Mouse (Mus musculus) neural tube, embryonic 13.5 days (tissue): Measurements from ENCODE around the gene Dock2. TPM values are rescaled to one million over a fixed set of nuclear protein-coding genes. Genes with fewer than 3 reads are reported as not detected.

Source experiments
- ATAC-seq: fragments of 200-750 bp; cut with Nextera tagmentation; 2 replicates; pipeline ENCODE4 v1.8.0; 2017; ENCODE audit warnings: low read depth, mild to moderate bottlenecking, moderate TSS enrichment, moderate library complexity
- H3K27ac ChIP-seq: fragments of 300-500 bp; sonication (generic); replicated peaks from 2 replicates; pipeline ENCODE4 v1.5.1; 2015; ENCODE audit warnings: moderate library complexity, mild to moderate bottlenecking, inconsistent platforms
- H3K27me3 ChIP-seq: fragments of 300-500 bp; sonication (generic); 2 replicates; pipeline ENCODE4 v1.6.1; 2015; ENCODE audit warnings: mild to moderate bottlenecking, inconsistent platforms
- H3K36me3 ChIP-seq: fragments of 300-500 bp; sonication (generic); 2 replicates; pipeline ENCODE4 v1.6.1; 2015; ENCODE audit warnings: mild to moderate bottlenecking, inconsistent platforms
- H3K4me1 ChIP-seq: fragments of 300-500 bp; sonication (generic); replicated peaks from 2 replicates; pipeline ENCODE4 v1.6.1; 2015; ENCODE audit warnings: inconsistent platforms
- H3K4me2 ChIP-seq: fragments of 300-500 bp; sonication (generic); 2 replicates; pipeline ENCODE4 v1.6.1; 2015; ENCODE audit warnings: inconsistent platforms, mild to moderate bottlenecking, moderate library complexity
- H3K4me3 ChIP-seq: fragments of 300-500 bp; sonication (generic); 2 replicates; pipeline ENCODE4 v1.5.1; 2015; ENCODE audit warnings: mild to moderate bottlenecking, inconsistent platforms
- H3K9ac ChIP-seq: fragments of 300-500 bp; sonication (generic); 2 replicates; pipeline ENCODE4 v1.6.1; 2015; ENCODE audit warnings: moderate library complexity, mild to moderate bottlenecking, inconsistent platforms
- H3K9me3 ChIP-seq: fragments of 300-500 bp; sonication (generic); 2 replicates; pipeline ENCODE4 v1.6.1; 2016; ENCODE audit warnings: inconsistent platforms
- WGBS: fragments of 180-500 bp; shearing (Covaris S2); methylation state at CpG from one replicate; pipeline ENCODE4 v1.1.7; 2015; 5-methylcytosine and 5-hydroxymethylcytosine counted together
- polyA plus RNA-seq: library from polyadenylated mRNA; unstranded; fragments of >200 nt; fragmentation: Nextera tagmentation; extraction: Ambion mirVana; gene quantifications from 2 replicates; pipeline ENCODE4 v1.2.1, GENCODE M21; 2015

Dock2 gene
- polyA plus RNA-seq, 1 experiment from 2014 or later: 0.80 TPM

DNA sequence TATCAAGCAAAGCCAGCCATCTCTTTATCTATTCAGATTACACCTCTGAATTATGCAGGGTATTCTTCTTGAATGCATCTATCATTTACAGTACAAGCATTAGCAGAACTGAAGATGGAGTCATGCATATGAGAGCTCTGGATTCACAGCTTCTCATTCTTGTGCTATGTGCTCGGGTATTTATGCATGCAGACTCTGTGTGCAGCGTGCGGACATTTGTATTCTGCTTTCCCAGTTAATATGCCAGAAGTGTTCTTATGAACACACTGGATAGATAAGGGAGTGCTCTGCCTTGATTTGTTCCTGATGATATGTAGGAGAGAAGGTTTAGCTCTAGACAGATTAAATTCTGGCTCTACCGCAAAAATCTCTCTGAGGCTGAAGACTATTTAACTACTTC, 333.7 kb downstream of the Dock2 start:
- WGBS: 80% methylated on average over 4 of the region's 4 CpGs
- no peak overlapping the region for H3K4me2 ChIP-seq
- no peaks in the 10 kb centered on the region for H3K4me1 ChIP-seq
- H3K9me3 ChIP-seq: no peaks in the 10 kb centered on the region
- H3K36me3 ChIP-seq: no peaks in the 10 kb centered on the region
- no peak for ATAC-seq
- no peak overlapping the region for H3K4me3 ChIP-seq
- H3K27ac ChIP-seq: no peak overlapping the region
- no peak overlapping the region for H3K9ac ChIP-seq
- no peaks in the 10 kb centered on the region for H3K27me3 ChIP-seq

- 41% methylated on average over 4 of the region's 4 CpGs for WGBS
- Histone ChIP-seq H3K36me3 (no peaks in the 10 kb centered on the region), H3K4me2 (no peak overlapping the region), H3K9me3 (no peaks in the 10 kb centered on the region), H3K27ac (no peak overlapping the region), H3K27me3 (no peaks in the 10 kb centered on the region), H3K4me3 (no peak overlapping the region), H3K9ac (no peak overlapping the region), H3K4me1 (no peaks in the 10 kb centered on the region)
- ATAC-seq: no peak
These were observed 335.8 kb downstream of the Dock2 start for GRCm38 (mm10) chr11:34447891-34448290.

GRCm38 (mm10) chr11:34438429-34438828, 345.3 kb downstream of the Dock2 start:
- no peaks in the 10 kb centered on the region for H3K36me3 ChIP-seq
- H3K9ac ChIP-seq: no peak overlapping the region
- no peak for ATAC-seq
- H3K27ac ChIP-seq: no peak overlapping the region
- no peak overlapping the region for H3K4me3 ChIP-seq
- H3K27me3 ChIP-seq: no peaks in the 10 kb centered on the region
- 70% methylated on average over 2 of the region's 2 CpGs for WGBS
- H3K9me3 ChIP-seq: no peaks in the 10 kb centered on the region
- H3K4me1 ChIP-seq: no peaks in the 10 kb centered on the region
- no peak overlapping the region for H3K4me2 ChIP-seq

GRCm38 (mm10) chr11:34437446-34437845, 346.2 kb downstream of the Dock2 start:
- 74% methylated on average over 1 of the region's 1 CpGs for WGBS
- no peak for ATAC-seq

DNA sequence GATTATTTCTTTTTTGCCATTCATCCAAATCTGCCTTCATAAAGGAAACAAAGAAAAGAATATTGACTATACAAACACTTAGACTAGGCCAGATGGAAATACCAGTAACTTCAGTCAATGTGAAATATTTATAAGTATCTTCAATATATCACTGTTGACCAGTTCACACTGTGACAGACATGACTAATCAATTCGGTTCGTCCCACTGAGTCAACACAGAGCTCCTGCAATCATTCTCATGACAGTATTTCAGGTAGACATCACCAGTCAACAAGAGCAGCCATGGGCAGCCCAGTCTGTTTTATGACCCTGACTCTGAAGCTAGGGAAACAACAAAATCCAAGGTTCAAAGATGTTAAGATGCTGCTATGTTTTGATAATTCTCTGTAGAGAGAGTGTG, 351.7 kb downstream of the Dock2 start:
- no peak overlapping the region for H3K4me3 ChIP-seq
- H3K9me3 ChIP-seq: no peaks in the 10 kb centered on the region
- WGBS: 25% methylated on average over 2 of the region's 2 CpGs
- H3K27ac ChIP-seq: no peak overlapping the region
- no peak overlapping the region for H3K4me2 ChIP-seq
- H3K36me3 ChIP-seq: no peaks in the 10 kb centered on the region
- no peaks in the 10 kb centered on the region for H3K27me3 ChIP-seq
- no peak for ATAC-seq
- H3K4me1 ChIP-seq: no peaks in the 10 kb centered on the region
- no peak overlapping the region for H3K9ac ChIP-seq

More at GRCm38 (mm10) chr11:34437446-34437845, 346.2 kb downstream of the Dock2 start:
- Histone ChIP-seq H3K4me3 (no peak overlapping the region), H3K4me1 (no peaks in the 10 kb centered on the region), H3K9ac (no peak overlapping the region), H3K36me3 (no peaks in the 10 kb centered on the region), H3K27me3 (no peaks in the 10 kb centered on the region), H3K4me2 (no peak overlapping the region), H3K27ac (no peak overlapping the region), H3K9me3 (no peaks in the 10 kb centered on the region)

DNA sequence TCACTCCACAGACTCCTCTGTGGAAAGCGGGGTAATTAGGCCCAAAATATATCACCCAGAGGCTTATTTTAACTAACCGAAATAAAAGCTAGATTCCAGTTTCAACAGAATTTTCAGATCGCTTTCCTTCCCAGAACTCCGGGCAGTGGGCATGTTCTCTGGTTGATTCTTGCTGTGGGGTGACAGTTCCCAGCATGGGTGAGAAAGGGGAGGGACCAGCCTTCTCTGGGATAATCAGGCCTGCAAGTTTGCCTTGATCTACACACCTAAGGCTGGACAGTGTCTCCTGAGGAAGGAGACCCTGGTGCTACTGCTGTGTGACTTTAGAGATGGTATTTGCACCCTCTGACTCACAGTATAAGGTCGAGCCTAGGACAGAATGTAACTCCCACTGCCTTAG, 352.3 kb downstream of the Dock2 start:
- no peak overlapping the region for H3K4me3 ChIP-seq
- 60% methylated on average over 5 of the region's 5 CpGs for WGBS
- H3K9me3 ChIP-seq: no peaks in the 10 kb centered on the region
- no peaks in the 10 kb centered on the region for H3K27me3 ChIP-seq
- H3K4me1 ChIP-seq: no peaks in the 10 kb centered on the region
- H3K36me3 ChIP-seq: no peaks in the 10 kb centered on the region
- H3K27ac ChIP-seq: no peak overlapping the region
- H3K9ac ChIP-seq: no peak overlapping the region
- no peak overlapping the region for H3K4me2 ChIP-seq
- ATAC-seq: no peak

DNA sequence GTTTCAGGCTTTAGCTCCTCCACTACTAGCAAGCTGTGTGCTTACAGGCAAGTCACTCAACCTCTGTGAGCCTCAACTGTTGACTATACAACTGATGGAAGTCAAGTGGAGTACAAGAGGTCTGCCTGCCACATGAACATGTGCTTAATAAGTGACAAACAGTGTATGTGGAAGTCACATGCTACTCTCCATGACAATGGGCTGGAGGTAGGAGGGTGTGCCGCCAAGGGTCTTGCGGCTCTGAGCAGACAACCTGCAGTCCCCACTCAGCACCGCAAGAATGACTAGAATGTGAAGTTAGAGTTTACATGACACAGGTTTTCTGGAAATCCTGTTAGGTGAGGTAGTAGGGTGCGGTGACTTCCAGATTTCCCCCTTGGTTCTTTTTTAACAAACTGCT, 352.8 kb downstream of the Dock2 start:
- no peak for ATAC-seq
- no peaks in the 10 kb centered on the region for H3K27me3 ChIP-seq
- H3K4me3 ChIP-seq: no peak overlapping the region
- H3K9me3 ChIP-seq: no peaks in the 10 kb centered on the region
- H3K36me3 ChIP-seq: no peaks in the 10 kb centered on the region
- H3K4me2 ChIP-seq: no peak overlapping the region
- 62% methylated on average over 4 of the region's 4 CpGs for WGBS
- no peaks in the 10 kb centered on the region for H3K4me1 ChIP-seq
- no peak overlapping the region for H3K9ac ChIP-seq
- H3K27ac ChIP-seq: no peak overlapping the region

GRCm38 (mm10) chr11:34427212-34427611, 356.5 kb downstream of the Dock2 start:
- Histone ChIP-seq H3K4me3 (no peak overlapping the region), H3K36me3 (no peaks in the 10 kb centered on the region), H3K27me3 (no peaks in the 10 kb centered on the region), H3K4me1 (no peaks in the 10 kb centered on the region), H3K9ac (no peak overlapping the region), H3K9me3 (no peaks in the 10 kb centered on the region), H3K27ac (no peak overlapping the region), H3K4me2 (no peak overlapping the region)
- WGBS: 92% methylated on average over 5 of the region's 5 CpGs
- ATAC-seq: no peak

GRCm38 (mm10) chr11:34424546-34424945, 359.1 kb downstream of the Dock2 start:
- H3K9me3 ChIP-seq: no peaks in the 10 kb centered on the region
- H3K4me3 ChIP-seq: no peak overlapping the region
- no peaks in the 10 kb centered on the region for H3K36me3 ChIP-seq
- WGBS: 86% methylated on average over 1 of the region's 1 CpGs
- no peaks in the 10 kb centered on the region for H3K27me3 ChIP-seq
- no peak overlapping the region for H3K27ac ChIP-seq
- no peak for ATAC-seq
- no peaks in the 10 kb centered on the region for H3K4me1 ChIP-seq
- H3K9ac ChIP-seq: no peak overlapping the region
- no peak overlapping the region for H3K4me2 ChIP-seq

DNA sequence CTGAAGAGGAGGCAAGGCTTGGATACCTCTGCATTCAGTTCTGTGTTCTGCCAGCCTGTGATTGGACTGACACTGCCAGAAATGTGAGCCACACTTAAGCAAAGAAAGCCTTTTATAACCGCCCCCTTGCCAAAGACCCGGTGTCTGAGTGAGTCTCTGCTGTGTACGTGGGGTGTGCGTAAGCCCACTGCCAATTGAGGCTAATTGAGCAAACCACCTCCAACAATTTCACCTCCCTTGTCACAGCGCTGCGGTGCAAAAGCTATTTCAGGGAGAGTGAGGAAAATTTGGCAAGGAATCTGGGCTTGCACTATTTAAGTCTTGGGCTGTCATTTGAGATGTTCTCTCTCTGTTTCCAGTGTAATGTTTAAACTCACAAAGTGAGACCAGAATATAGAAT, 362.6 kb downstream of the Dock2 start:
- no peak overlapping the region for H3K4me2 ChIP-seq
- peaks cover 24% of the 10 kb centered on the region for H3K4me1 ChIP-seq
- H3K27ac ChIP-seq: no peak overlapping the region
- H3K9me3 ChIP-seq: no peaks in the 10 kb centered on the region
- peaks cover 5% of the 10 kb centered on the region; the same call in 1 of the 2 replicates for H3K27me3 ChIP-seq
- 52% methylated on average over 6 of the region's 6 CpGs for WGBS
- H3K4me3 ChIP-seq: no peak overlapping the region
- no peaks in the 10 kb centered on the region for H3K36me3 ChIP-seq
- no peak for ATAC-seq
- H3K9ac ChIP-seq: no peak overlapping the region

- Histone ChIP-seq H3K4me2 (no peak overlapping the region), H3K27me3 (peaks cover 5% of the 10 kb centered on the region; the same call in 1 of the 2 replicates), H3K9me3 (no peaks in the 10 kb centered on the region), H3K9ac (no peak overlapping the region), H3K27ac (no peak overlapping the region), H3K36me3 (no peaks in the 10 kb centered on the region), H3K4me3 (no peak overlapping the region), H3K4me1 (peaks cover 28% of the 10 kb centered on the region)
- 64% methylated on average over 3 of the region's 3 CpGs for WGBS
- ATAC-seq: 0 out of 2 replicates have a peak, but pooled peaks have one; percentile 15
These were observed 367.1 kb downstream of the Dock2 start for GRCm38 (mm10) chr11:34416619-34416979.

DNA sequence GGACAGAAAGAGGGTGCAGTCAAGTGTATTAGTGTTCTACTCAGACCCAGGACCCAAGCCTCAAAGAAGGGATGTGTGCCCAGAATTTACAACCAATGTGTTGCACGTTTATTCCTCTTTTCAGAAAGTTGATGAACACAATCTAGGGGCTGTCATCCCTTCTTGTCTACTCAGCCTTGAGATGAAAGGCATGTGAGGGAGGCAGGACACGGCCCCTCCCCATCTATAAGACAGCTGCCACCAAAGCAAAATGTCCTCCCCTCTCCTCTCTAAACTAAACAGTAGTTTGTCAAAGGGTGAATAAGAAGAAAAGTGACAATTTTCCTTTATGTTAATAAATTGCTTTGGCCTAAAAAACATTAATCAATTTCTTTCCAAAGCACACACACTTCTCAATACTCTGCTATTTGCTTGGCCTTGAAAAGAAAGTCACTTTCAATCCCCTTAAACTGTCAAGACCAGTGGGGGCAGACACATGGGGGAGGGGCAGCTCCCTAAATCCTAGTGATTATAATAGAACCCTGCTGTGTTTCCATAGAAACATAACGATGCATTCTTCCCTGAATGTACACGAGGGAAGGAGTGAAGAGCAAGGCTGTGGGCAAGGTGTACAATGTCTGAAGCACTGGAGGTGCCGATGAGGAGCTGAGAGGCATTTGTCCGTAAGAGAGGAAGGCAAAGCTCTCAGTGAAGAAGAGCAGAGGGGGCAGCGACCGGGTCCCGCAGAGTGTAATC, 367.6 kb downstream of the Dock2 start:
- Histone ChIP-seq H3K36me3 (no peaks in the 10 kb centered on the region), H3K9ac (no peak overlapping the region), H3K27me3 (peaks cover 9% of the 10 kb centered on the region), H3K9me3 (no peaks in the 10 kb centered on the region), H3K4me1 (peaks cover 28% of the 10 kb centered on the region), H3K4me2 (no peak overlapping the region), H3K4me3 (no peak overlapping the region), H3K27ac (no peak overlapping the region)
- ATAC-seq: peak; percentile 54; the same call in 1 of the 2 replicates
- WGBS: 36% methylated on average over 9 of the region's 9 CpGs

DNA sequence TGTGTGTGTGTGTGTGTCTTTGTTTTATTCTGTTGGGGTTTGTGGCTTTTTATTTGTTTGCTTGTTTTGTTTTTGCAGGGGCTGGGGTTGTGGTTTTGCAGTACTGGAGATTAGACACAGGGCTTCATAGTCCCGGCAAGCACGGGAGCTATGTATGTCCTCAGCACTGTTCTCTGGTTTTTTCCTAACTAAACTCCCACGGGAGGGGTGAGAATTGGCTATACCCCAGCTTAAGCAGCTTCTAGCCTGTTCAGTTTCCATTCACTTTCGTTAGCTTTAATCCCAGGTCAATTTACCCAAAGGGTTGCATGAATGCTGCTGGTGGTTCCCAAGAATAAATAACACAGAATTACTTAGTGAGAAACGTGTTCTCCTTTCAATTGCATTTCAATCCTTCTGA, 376.8 kb downstream of the Dock2 start:
- Histone ChIP-seq H3K27me3 (peaks cover 19% of the 10 kb centered on the region), H3K27ac (no peak overlapping the region), H3K9ac (no peak overlapping the region), H3K4me2 (no peak overlapping the region), H3K4me1 (no peaks in the 10 kb centered on the region), H3K36me3 (no peaks in the 10 kb centered on the region), H3K4me3 (no peak overlapping the region), H3K9me3 (no peaks in the 10 kb centered on the region)
- ATAC-seq: no peak
- 52% methylated on average over 5 of the region's 5 CpGs for WGBS
